Mouse (Mus musculus) cerebellum, adult 2 months (tissue): Measurements from ENCODE around the gene Lmx1b.

Experiments used
- CTCF ChIP-seq: fragments of 200-500 bp; IDR thresholded peaks from 2 replicates; pipeline ENCODE4 v1.5.1; 2011; ENCODE audit warnings: low read depth, mild to moderate bottlenecking, control low read depth, low read length, moderate library complexity, borderline replicate concordance; ENCODE audit not compliant: insufficient read depth
- POLR2A ChIP-seq: fragments of 200-500 bp; IDR thresholded peaks from 2 replicates; pipeline ENCODE4 v1.6.1; 2011; ENCODE audit warnings: low read length, control low read depth, borderline replicate concordance; ENCODE audit not compliant: insufficient read depth

DNA sequence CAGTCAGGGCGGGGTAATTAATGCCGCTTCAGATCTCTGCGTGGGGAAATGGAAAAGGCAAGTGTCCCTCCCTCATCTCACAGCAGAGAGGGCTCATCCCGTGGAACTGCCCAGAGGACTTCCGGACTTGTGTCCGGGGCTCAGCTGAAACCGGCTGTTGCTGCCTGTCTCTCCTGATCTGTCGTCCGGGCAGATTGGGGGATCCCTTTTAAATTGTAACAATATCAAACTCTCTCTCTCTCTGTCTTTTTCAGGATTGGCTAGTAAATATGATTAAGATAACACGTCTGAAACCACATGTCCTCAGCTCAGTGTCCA, 13.3 kb downstream of the Lmx1b start:
- TF ChIP-seq CTCF (no peak), POLR2A (no peak)
